Mouse (Mus musculus): Measurements from ENCODE around the gene Arpc2.

- TF ChIP-seq POLR2AphosphoS2 (IDR thresholded peaks at IDR 0.05; ENCODE audit: low read depth, low read length) (no peak), TBP (conservative IDR thresholded peaks at IDR 0.05; ENCODE audit: low read depth, low read length) (no peak), TCF12 (IDR thresholded peaks at IDR 0.05; ENCODE audit: low read depth, low read length) (no peak), ZNF384 (IDR thresholded peaks at IDR 0.05; ENCODE audit: low read depth, low read length) (no peak), CTCF (conservative IDR thresholded peaks at IDR 0.05 in 1 of 2, IDR thresholded peaks at IDR 0.05 in 1 of 2; ENCODE audit: low read depth in 2 of 2, low read length in 2 of 2) (no peak), POLR2A (IDR thresholded peaks at IDR 0.05; ENCODE audit: low read depth, low read length) (no peak)
These were observed 73.9 kb downstream of the Arpc2 start for GRCm38 (mm10) chr1:74309767-74310166.
